Comparison of ENCODE assay signal across 9 mouse cellular contexts in genomic region chr19:4184976-4185975, GRCm38 (mm10). TPM values are rescaled to one million over a fixed set of nuclear protein-coding genes. Genes with fewer than 3 reads are reported as not detected.
DNase-seq lines count a peak whose midpoint lies in the region; ATAC-seq and TF ChIP-seq lines count a peak whose summit lies in the region.
"Had no signal": no experiment of that assay in that cellular context is flagged by ENCODE, and none has a peak within 500 bp of the region (broad histone marks: within the 10 kb centered on the region; RNA-seq: fewer than 3 reads in every experiment).

No protein-coding gene starts in this region.

- TF ChIP-seq EP300 in heart, adult 2 months (IDR thresholded peaks at IDR 0.05; ENCODE audit: insufficient read depth, low read depth, low read length): no peak

- H3K4me3 ChIP-seq in heart, adult 2 months: no peak overlapping the region
- H3K4me3 ChIP-seq in intestine, embryonic 16.5 days (ENCODE audit: low read length): no peak overlapping the region
- H3K4me3 ChIP-seq in midbrain, postnatal 0 days (ENCODE audit: low read depth, low read length): no peak overlapping the region

- no peaks in the 10 kb centered on the region for H3K27me3 ChIP-seq in heart, adult 2 months (ENCODE audit: control insufficient read depth, insufficient read depth, low read length)
- no peaks in the 10 kb centered on the region for H3K27me3 ChIP-seq in intestine, embryonic 16.5 days (replicated peaks; ENCODE audit: control insufficient read depth, insufficient read depth, low read length)
- H3K27me3 ChIP-seq in midbrain, postnatal 0 days (ENCODE audit: insufficient read depth, low read length): no peaks in the 10 kb centered on the region

- no peak for TF ChIP-seq CTCF in heart, adult 2 months (IDR thresholded peaks at IDR 0.05)
- no peak for TF ChIP-seq CTCF in midbrain, postnatal 0 days (IDR thresholded peaks at IDR 0.05)

- no peak for TF ChIP-seq POLR2A in heart, adult 2 months (IDR thresholded peaks at IDR 0.05; ENCODE audit: insufficient read depth, low read depth, low read length)

- ATAC-seq in CD4-positive, CD25-positive, alpha-beta regulatory T cell, adult 4 months: peak; percentile 73
- ATAC-seq in intestine, embryonic 16.5 days: 0 out of 2 replicates have a peak, but pooled peaks have one; percentile 32
- ATAC-seq in midbrain, postnatal 0 days (ENCODE audit: low FRiP score): no peak

- peak in 1 of 2 experiments; percentile 56 for DNase-seq in heart, adult 2 months
- DNase-seq in heart, postnatal 25 days (ENCODE audit: low spot score): no peak
- peak; percentile 88 for DNase-seq in naive thymus-derived CD4-positive, alpha-beta T cell, adult 2 months (ENCODE audit: low read depth)
- DNase-seq in midbrain, postnatal 0 days (ENCODE audit: low spot score): no peak
- DNase-seq in embryo, embryonic 10 days (ENCODE audit: low spot score): no peak
- no peak for DNase-seq in ovary, postnatal 36 days (ENCODE audit: low spot score)

- no peaks in the 10 kb centered on the region for H3K79me2 ChIP-seq in heart, adult 2 months (replicated peaks; ENCODE audit: control insufficient read depth, insufficient read depth, low read length)

- WGBS in heart, adult 2 months: 42% methylated on average over 15 of the region's 15 CpGs
- 51% methylated on average over 15 of the region's 15 CpGs for WGBS in intestine, embryonic 16.5 days
- 70% methylated on average over 15 of the region's 15 CpGs for WGBS in midbrain, postnatal 0 days

- H3K9me3 ChIP-seq in intestine, embryonic 16.5 days (ENCODE audit: control insufficient read depth, low read length): no peaks in the 10 kb centered on the region
- no peaks in the 10 kb centered on the region for H3K9me3 ChIP-seq in midbrain, postnatal 0 days (ENCODE audit: low read length)
- H3K9me3 ChIP-seq: G1E had no signal

- intact Hi-C loops in heart, adult 2 months (cut with DNase I): no loop called here
- intact Hi-C loops in heart, postnatal 25 days (cut with DNase I): no loop called here

- no peaks in the 10 kb centered on the region for H3K36me3 ChIP-seq in heart, adult 2 months (ENCODE audit: control insufficient read depth, insufficient read depth, low read length)
- H3K36me3 ChIP-seq in intestine, embryonic 16.5 days (ENCODE audit: control insufficient read depth, insufficient read depth, low read length): no peaks in the 10 kb centered on the region
- no peaks in the 10 kb centered on the region for H3K36me3 ChIP-seq in midbrain, postnatal 0 days (ENCODE audit: insufficient read depth, low read length)

- peak overlapping the region; percentile 54; the same call in 1 of the 2 replicates for H3K27ac ChIP-seq in heart, adult 2 months
- no peak overlapping the region for H3K27ac ChIP-seq in intestine, embryonic 16.5 days (ENCODE audit: low read length)
- no peak overlapping the region for H3K27ac ChIP-seq in midbrain, postnatal 0 days (ENCODE audit: low read depth, low read length)

- no peak overlapping the region for H3K4me2 ChIP-seq in intestine, embryonic 16.5 days (ENCODE audit: low read depth, low read length)
- no peak overlapping the region for H3K4me2 ChIP-seq in midbrain, postnatal 0 days (ENCODE audit: low read depth, low read length, poor library complexity, severe bottlenecking)

- H3K4me1 ChIP-seq in heart, adult 2 months (ENCODE audit: control insufficient read depth, insufficient read depth, low read length): peaks cover 8% of the 10 kb centered on the region; the same call in 1 of the 2 replicates
- H3K4me1 ChIP-seq in intestine, embryonic 16.5 days (ENCODE audit: control insufficient read depth, insufficient read depth, low read length): peaks cover 12% of the 10 kb centered on the region
- peaks cover 4% of the 10 kb centered on the region; the same call in 1 of the 2 replicates for H3K4me1 ChIP-seq in midbrain, postnatal 0 days (ENCODE audit: insufficient read depth, low read length)

- no peak overlapping the region for H3K9ac ChIP-seq in heart, adult 2 months (ENCODE audit: low read depth, low read length)
- no peak overlapping the region for H3K9ac ChIP-seq in intestine, embryonic 16.5 days (ENCODE audit: low read depth, low read length)
- H3K9ac ChIP-seq in midbrain, postnatal 0 days (replicated peaks; ENCODE audit: low read length, poor library complexity, severe bottlenecking): no peak overlapping the region

RNA-seq across cellular contexts. Expression of gene Tbc1d10c, which starts 5.8 kb away (rescaled TPM):
- total RNA-seq in heart, adult 2 months (2021): 10 to 100 TPM; 12.4 to 14.4 TPM
- 13.7 and 15.8 TPM in 2 replicates for polyA plus RNA-seq in heart, adult 2 months (2012; rRNA removed)
- 1 to 10 TPM; 9.2 to 9.3 TPM for total RNA-seq in heart, postnatal 25 days (2021)
- polyA plus RNA-seq in CD4-positive, CD25-positive, alpha-beta regulatory T cell, adult 4 months (2017; shearing (Covaris generic)): 100 to 1,000 TPM; 594 to 924 TPM
- polyA plus RNA-seq in intestine, embryonic 16.5 days (2015; fragmentation: Nextera tagmentation; extraction: Ambion mirVana): 3.6 and 4.0 TPM in 2 replicates
- total RNA-seq in midbrain, postnatal 0 days (2014; rRNA removed): 0.49 and 1.9 TPM in 2 replicates
- polyA plus RNA-seq in midbrain, postnatal 0 days (2015; fragmentation: Nextera tagmentation; extraction: Ambion mirVana): 1.2 and 1.6 TPM in 2 replicates

RNA-seq across cellular contexts. Expression of gene Ppp1ca, which starts 6.6 kb away (rescaled TPM):
- total RNA-seq in heart, adult 2 months (2021): 100 to 1,000 TPM; 272 to 313 TPM
- polyA plus RNA-seq in heart, adult 2 months (2012; rRNA removed): 406 and 497 TPM in 2 replicates
- total RNA-seq in heart, postnatal 25 days (2021): 100 to 1,000 TPM; 337 TPM
- 100 to 1,000 TPM; 835 to 936 TPM for polyA plus RNA-seq in CD4-positive, CD25-positive, alpha-beta regulatory T cell, adult 4 months (2017; shearing (Covaris generic))
- 759 and 799 TPM in 2 replicates for polyA plus RNA-seq in intestine, embryonic 16.5 days (2015; fragmentation: Nextera tagmentation; extraction: Ambion mirVana)
- total RNA-seq in midbrain, postnatal 0 days (2014; rRNA removed): 535 and 592 TPM in 2 replicates
- 510 and 531 TPM in 2 replicates for polyA plus RNA-seq in midbrain, postnatal 0 days (2015; fragmentation: Nextera tagmentation; extraction: Ambion mirVana)

RNA-seq across cellular contexts. Expression of gene Carns1, which starts 10.0 kb away (rescaled TPM):
- 10 to 100 TPM; 24.4 to 27.0 TPM for total RNA-seq in heart, adult 2 months (2021)
- polyA plus RNA-seq in heart, adult 2 months (2012; rRNA removed): 78.0 and 79.1 TPM in 2 replicates
- 10 to 100 TPM; 33.5 to 34.1 TPM for total RNA-seq in heart, postnatal 25 days (2021)
- polyA plus RNA-seq in CD4-positive, CD25-positive, alpha-beta regulatory T cell, adult 4 months (2017; shearing (Covaris generic)): 10 to 100 TPM in 1 of 2 experiments, 1 to 10 TPM in 1; 9.4 to 11.9 TPM
- polyA plus RNA-seq in intestine, embryonic 16.5 days (2015; fragmentation: Nextera tagmentation; extraction: Ambion mirVana): 1.3 and 1.4 TPM in 2 replicates
- 4.4 and 6.6 TPM in 2 replicates for total RNA-seq in midbrain, postnatal 0 days (2014; rRNA removed)
- 6.7 and 6.9 TPM in 2 replicates for polyA plus RNA-seq in midbrain, postnatal 0 days (2015; fragmentation: Nextera tagmentation; extraction: Ambion mirVana)

RNA-seq across cellular contexts. Expression of gene Rad9a, which starts 16.2 kb away (rescaled TPM):
- total RNA-seq in heart, adult 2 months (2021): 1 to 10 TPM; 4.1 to 4.4 TPM
- polyA plus RNA-seq in heart, adult 2 months (2012; rRNA removed): 13.5 and 13.9 TPM in 2 replicates
- total RNA-seq in heart, postnatal 25 days (2021): 1 to 10 TPM; 5.3 to 5.8 TPM
- polyA plus RNA-seq in CD4-positive, CD25-positive, alpha-beta regulatory T cell, adult 4 months (2017; shearing (Covaris generic)): 10 to 100 TPM; 63.6 to 83.6 TPM
- 31.7 and 34.2 TPM in 2 replicates for polyA plus RNA-seq in intestine, embryonic 16.5 days (2015; fragmentation: Nextera tagmentation; extraction: Ambion mirVana)
- total RNA-seq in midbrain, postnatal 0 days (2014; rRNA removed): 18.0 and 22.8 TPM in 2 replicates
- polyA plus RNA-seq in midbrain, postnatal 0 days (2015; fragmentation: Nextera tagmentation; extraction: Ambion mirVana): 14.7 and 17.0 TPM in 2 replicates

RNA-seq across cellular contexts. Expression of gene Rps6kb2, which starts 22.1 kb away (rescaled TPM):
- total RNA-seq in heart, adult 2 months (2021): 10 to 100 TPM; 14.7 to 18.2 TPM
- polyA plus RNA-seq in heart, adult 2 months (2012; rRNA removed): 29.5 and 32.9 TPM in 2 replicates
- 10 to 100 TPM; 16.5 to 16.8 TPM for total RNA-seq in heart, postnatal 25 days (2021)
- 10 to 100 TPM; 31.7 to 39.0 TPM for polyA plus RNA-seq in CD4-positive, CD25-positive, alpha-beta regulatory T cell, adult 4 months (2017; shearing (Covaris generic))
- polyA plus RNA-seq in intestine, embryonic 16.5 days (2015; fragmentation: Nextera tagmentation; extraction: Ambion mirVana): 43.9 and 49.7 TPM in 2 replicates
- total RNA-seq in midbrain, postnatal 0 days (2014; rRNA removed): 23.5 and 25.2 TPM in 2 replicates
- 58.2 and 62.8 TPM in 2 replicates for polyA plus RNA-seq in midbrain, postnatal 0 days (2015; fragmentation: Nextera tagmentation; extraction: Ambion mirVana)

Comparison
In these comparisons a context has a peak if more than half of its experiments do, and no peak if none do; other contexts are left out.
1. RNA of gene Tbc1d10c, which starts 5.8 kb away (polyA plus RNA-seq): 594 to 924 TPM in CD4-positive, CD25-positive, alpha-beta regulatory T cell, adult 4 months; 13.7 to 15.8 TPM in heart, adult 2 months, 3.6 to 4.0 TPM in intestine, embryonic 16.5 days and 1.2 to 1.6 TPM in midbrain, postnatal 0 days; every median in the first group is over 10 times any median in the second.